Mouse (Mus musculus): ENCODE measurements around the gene Nsun6. TPM values are rescaled to one million over a fixed set of nuclear protein-coding genes. Genes with fewer than 3 reads are reported as not detected.

The Nsun6 gene
- 6.5 and 6.7 TPM in 2 replicates for total RNA-seq (2015)
- 9.6 and 11.4 TPM in 2 replicates for total RNA-seq (2017)

DNA sequence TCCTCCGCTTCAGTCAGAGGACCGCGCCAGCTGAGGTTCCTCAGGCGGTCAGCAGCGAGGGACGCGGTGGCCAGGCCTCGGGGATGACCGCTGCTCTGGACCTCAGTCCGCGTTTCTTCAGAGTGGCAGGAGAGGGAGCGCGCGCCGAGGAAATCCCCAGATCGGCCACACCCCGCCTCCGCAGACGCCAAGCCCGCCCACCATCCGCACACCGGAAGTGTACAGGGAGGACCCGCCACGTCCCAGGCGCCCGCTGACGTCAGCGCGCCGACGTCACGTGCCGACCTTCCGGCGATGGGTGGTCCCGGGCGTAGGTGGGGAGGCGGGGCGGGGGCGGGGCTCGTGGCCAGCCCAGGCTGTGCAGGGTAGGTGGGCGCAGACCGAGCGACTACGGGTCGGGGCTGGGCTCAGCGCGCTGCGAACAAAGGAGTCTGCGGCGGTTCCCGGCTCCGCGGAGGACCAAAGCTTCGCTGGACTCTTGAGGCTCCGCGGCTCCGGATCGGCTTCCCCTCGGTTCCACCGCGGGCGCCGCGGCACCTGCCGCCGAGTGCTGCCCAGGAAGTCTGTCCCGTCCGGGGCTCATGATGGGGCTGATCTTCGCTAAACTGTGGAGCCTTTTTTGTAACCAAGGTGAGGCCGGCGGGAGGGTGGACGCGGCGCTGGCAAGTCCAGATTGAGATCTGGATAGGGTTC is at the start of gene Nsun6:
Nsun6 (minus strand) TSS at position 125 of the 693 bp plus-strand sequence.
- ATAC-seq (ENCODE audit: poor library complexity, severe bottlenecking): peak; percentile 93

DNA sequence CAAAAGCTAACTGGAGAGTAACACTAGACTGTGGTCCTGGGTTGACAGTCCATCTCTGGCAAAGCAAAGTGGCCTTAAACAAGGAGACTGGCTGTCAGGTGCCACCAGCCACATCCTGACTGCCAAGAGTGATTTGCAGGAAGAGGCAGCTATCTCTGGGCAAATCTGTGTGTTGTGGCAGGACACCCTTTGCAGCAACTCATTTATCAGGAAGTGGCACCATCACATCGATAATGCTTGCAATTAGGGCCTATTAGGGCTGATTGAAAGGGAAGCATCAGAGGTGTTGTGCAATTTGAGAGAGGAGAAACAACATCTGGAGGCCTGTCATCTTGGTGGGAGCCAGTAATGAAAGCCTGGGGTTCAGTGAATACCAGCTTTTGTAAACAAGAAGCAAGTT is 49.5 kb upstream of the Nsun6 start:
- ATAC-seq (ENCODE audit: poor library complexity, severe bottlenecking): peak; percentile 40; the same call in 1 of the 2 replicates

DNA sequence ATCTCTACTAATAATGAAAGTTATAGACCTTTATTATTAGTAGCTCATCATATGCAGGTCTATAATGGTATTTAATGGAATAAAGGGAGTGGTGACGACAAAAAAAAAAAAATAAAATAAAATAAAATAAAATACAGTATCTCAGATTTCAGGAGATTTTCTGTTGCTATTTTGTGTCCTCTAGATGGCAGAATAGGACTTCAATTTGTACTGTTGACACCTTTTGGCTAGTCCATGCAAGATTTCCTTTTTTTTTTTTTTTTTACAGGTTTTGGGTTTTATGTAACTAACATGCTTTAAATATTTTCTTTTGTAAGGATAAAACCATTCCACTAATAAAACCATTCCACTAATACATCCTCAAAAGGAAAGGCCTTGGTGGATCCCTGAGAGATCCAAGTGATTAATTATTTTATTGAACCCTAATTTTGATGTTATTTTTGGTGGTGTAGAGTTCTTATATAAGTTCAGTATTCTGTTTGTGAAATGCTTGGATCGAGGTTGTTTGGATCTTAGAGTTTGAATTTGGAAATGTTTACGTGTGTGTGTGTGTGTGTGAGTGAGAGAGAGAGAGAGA is 41.7 kb upstream of the Nsun6 start:
- no peak for ATAC-seq (ENCODE audit: poor library complexity, severe bottlenecking)

DNA sequence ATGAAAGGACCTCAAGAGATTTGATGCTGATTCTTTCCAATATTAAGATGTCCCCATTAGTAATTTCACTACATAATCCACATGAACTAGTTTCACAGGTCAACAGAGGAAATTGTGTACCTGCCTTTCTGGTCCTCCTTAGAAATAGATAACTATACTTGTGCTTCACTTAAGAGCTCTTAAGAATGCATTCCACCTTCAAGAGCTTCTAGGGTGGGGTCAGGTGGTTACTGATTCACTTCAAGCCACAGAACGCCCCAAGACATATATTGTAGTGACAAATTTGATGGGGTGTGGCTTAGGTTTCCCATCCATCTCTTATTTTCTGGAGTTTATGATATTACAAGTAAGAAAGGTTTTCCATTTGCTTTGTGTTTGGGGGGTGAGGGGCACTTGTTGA is 32.4 kb upstream of the Nsun6 start:
- no peak for ATAC-seq (ENCODE audit: poor library complexity, severe bottlenecking)

DNA sequence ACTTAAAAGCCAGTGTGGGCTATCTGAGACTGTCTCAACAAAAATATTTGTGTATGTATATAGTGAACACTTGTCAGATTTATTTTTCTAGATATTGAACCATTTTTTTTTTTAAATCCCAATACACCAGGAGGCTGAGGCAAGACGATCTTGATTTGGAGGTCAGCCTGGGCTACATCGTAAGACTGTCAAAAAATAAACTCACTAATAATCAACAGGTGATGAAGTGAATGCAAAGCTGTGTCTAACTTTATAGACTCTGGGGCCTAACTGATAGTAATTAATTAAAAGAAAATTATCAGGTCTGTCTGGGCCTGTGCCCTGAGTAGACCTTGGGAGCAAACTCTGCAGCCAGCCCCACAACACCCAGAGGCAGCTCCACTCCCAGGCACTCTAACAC is 28.8 kb upstream of the Nsun6 start:
- ATAC-seq (ENCODE audit: poor library complexity, severe bottlenecking): no peak

DNA sequence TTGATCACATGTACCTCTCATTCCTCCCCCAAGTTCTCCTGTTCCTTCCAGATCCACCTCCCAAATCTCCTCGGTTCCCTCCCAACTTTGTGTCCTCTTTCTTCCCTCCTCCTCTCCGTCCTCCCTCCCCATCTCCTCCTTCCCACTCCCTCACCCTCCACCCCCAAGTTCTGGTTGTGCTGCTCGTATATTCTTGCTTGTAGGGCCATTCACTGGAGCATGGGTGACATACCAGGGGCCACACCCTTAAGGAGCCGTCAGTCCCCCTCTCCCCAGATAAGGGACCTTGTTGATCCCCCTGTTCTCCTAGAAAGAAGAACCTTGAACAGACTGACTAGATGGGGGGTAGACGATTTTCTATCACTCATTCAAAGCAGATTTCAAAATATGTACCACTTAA is 12.2 kb upstream of the Nsun6 start:
- no peak for ATAC-seq (ENCODE audit: poor library complexity, severe bottlenecking)

DNA sequence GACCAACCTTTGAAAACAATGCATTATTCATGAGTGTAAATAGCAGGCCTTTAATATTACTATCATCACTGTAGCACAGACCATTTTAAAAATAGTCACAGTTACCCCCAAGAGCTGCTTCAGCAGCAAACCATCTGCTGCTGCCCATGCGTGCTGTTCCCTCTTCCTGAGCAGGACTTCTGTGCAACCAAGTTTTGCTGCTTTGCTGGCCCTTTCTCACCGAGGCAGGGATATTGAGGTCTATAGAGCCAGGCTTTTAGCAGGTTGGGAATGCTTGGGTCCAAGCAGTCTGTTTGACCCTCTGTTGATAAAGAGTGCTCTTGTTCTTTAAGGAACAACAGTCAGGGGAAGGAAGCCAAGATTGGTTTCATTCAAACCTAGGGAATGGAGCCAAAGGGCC is 10.6 kb upstream of the Nsun6 start:
- ATAC-seq (ENCODE audit: poor library complexity, severe bottlenecking): no peak

DNA sequence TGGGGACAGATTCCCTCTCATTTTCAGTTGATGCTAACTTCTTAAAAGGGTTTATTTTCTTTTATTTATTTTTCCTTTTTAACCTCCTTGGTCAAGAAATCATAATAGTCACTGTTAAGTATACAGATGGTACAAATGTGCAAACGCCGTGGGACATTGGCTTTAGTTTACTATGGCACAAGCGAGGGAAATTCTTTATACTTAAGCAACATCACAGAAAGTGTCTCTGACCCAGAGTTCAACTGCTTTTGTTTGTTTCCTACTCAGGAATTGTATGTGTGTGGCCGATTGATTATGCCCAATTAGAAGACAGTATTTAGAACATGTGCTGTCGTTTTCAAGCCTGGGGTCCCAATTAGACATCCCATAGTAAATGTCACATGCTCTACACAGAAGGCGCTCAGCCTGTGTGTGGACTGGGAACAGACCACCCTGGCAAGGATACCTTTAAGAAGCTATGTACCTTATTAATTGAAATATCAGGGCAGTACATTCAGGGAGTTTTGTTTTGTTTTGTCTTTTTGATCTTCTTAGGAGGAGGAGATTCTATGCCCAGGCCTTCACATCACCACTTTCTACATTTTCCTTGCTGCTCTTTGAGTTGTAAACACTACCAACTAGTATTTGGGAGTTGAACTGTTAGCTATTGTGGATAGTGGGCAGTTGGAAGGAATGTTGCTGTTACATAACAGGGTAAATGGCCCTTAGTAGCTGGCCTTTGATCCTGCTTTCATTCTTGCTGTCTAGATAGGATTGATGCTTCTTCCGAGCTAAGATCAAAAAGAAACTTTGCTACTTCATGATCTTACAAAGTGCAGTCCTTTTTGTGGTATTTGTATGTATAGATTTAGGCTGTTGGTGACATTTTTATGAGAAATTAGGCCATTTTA is 9.8 kb upstream of the Nsun6 start:
- no peak for ATAC-seq (ENCODE audit: poor library complexity, severe bottlenecking)

DNA sequence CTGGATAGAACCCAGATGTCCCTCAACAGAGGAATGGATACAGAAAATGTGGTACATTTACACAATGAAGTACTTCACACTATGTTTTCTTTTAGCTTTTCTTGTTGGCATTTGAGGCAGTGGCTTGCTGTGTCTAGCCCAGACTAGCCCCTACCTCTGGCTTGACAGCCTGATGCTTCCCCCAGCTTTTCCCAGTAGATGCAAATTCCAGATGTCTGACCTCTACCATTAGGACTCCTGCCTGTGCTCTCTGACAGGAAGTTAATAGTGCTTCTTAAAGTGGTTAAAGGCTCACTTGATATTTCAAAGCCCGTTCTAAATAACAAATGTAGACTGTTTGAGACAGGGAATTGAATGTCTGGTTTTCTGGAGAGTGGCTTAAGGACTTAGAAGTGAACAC is 8.9 kb upstream of the Nsun6 start:
- ATAC-seq (ENCODE audit: poor library complexity, severe bottlenecking): no peak

DNA sequence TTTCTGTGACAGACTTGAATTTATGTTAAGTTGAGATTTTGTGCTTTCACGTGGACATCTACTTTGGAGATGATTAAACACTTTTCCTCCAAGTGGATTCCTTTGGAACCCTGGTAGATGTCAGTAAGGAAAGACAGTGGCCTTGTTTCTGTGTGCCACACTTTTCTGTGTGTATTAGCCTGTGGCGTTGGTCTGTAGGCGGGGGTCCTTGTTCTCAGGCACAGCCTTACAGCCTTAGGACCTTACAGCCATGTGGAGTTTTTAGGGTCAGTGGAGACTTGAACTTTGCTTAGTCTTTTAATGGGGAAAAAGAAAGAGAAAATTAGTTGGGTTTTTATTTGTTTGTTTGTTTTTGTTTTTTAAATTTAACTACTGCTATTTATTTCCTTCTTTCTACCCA is 6.0 kb upstream of the Nsun6 start:
- ATAC-seq (ENCODE audit: poor library complexity, severe bottlenecking): no peak

DNA sequence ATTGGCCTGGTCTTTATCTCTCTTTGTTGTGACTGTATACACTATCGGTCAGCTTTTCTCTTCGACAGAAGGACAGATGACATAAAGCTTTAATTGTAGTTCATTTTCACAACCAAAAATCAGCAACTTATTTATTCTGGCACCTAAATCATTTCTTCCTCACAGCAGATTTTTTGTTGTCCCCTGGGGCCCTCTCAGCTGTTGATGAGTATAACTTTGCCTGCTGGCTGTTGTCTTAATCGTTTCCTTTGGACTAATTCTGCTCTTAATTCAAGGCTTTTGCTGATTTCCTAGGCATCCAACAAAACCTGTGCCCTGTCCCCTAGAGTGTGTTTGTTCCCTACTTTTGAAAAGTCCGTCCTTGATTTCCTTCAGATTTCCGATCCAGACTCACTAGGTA is 3.4 kb upstream of the Nsun6 start:
- no peak for ATAC-seq (ENCODE audit: poor library complexity, severe bottlenecking)

DNA sequence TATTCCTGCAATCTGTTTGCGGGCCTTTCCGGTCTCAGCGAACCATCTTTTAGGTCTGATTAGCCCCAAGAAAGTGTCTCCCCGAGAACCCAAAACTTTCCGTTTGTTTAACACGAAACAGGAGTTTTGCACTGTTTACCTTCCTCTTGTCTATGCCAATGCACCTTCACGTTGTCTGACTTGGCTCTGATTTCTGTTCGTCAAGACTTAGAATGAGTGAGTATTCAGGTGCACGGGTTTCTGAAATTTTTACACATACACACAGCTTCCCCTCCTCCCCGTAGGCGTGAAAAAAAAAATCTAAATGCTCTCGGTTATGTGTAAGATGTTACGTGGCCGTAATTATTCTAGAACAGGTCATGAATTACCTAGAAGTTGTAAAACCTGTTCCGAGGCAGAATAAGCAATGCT is 877 bp upstream of the Nsun6 start:
- peak; percentile 3 for ATAC-seq (ENCODE audit: poor library complexity, severe bottlenecking)

DNA sequence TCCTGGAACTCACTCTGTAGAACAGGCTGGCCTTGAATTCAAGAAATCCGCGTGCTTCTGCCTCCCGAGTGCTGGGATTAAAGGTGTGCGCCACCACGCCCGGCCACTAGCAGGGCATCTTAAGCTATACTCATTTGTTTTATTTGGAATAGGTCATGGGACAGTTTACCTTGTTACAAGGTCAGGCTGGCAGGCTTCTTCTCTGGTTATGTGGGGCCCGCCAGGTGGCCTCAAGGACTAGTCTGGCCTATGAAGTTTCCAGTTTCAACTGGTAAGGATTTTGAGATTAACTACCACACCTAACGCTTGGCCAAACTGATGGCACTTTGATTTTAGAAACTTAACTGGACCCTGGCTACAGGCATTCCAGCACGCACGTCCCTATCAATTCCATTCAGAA is 373 bp downstream of the Nsun6 start:
- ATAC-seq (ENCODE audit: poor library complexity, severe bottlenecking): peak; percentile 9

DNA sequence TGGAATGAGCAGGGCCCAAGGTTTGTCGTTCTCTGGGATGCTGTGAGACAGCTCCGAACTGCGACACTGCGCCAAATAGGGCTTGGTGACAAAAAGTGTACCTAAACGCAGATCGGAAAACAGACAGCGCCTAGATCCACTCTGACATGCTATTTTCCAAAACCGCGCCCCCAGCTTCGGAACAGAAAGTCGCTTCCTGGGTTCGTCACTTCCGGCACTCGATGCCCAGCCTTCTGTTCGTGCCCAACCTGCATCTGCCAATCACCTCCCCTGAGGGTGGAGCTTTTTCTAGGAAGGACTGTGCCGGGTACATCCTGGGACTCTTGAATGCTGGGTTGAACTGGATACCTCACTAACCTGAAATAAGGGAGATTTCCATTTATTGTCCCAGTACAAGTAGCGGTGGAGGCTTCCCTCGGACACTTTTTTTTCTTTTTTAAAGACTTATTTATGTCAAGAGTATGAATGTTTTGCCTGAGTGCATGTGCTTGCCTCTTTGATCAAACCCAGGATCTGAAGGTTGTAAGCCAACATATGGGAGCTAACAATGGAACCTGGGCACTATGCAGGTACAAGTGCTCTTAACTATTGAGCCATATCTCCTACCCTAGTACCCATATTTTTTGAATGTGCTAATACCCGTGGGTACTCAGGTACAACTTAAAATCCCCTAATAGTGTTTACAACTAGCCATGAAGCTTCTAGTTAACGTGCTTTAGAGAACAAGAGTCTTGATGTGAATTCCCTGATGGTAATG is 5.6 kb downstream of the Nsun6 start, which contains the start of gene Arl5b:
Arl5b (plus strand) TSS at position 279 of the 757 bp plus-strand sequence.
- peak; percentile 100 for ATAC-seq (ENCODE audit: poor library complexity, severe bottlenecking)

DNA sequence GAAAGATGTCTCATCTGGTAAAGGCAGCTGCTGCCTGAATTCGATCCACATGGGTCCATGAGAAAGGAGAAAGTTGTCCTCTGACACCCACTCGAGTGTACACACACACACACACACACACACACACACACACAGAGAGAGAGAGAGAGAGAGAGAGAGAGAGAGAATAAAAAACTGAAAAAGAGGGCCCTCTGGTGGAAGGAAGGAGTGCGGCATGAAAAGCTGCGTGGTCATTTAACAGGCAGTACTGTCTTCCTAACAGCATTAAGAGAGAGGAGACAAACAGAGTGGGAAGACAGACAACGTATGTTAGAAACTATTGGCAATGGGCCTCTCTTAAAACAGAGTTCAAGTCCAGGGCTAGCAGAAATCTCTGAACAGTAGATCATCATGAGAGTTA is 14.5 kb downstream of the Nsun6 start:
- 0 out of 2 replicates have a peak, but pooled peaks have one; percentile 40 for ATAC-seq (ENCODE audit: poor library complexity, severe bottlenecking)

DNA sequence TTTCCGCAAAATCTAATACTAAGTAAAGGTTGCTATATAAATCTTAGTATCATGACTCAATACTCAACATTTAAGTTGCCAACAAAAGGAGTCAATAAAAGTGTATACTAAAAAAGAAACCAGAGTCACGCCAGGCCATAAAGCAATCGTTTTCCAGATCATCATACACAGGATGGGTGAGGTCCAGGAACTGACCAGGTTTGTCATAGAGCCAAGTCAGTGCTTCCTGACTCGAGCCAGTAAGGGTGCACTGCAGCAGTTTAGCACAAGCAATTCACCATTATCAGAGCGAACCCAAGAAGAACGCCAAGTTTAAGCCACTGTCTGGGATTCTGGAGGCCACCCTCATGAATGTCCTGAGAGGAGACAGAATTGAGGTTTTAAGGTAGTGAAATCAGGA is 16.2 kb downstream of the Nsun6 start:
- no peak for ATAC-seq (ENCODE audit: poor library complexity, severe bottlenecking)

DNA sequence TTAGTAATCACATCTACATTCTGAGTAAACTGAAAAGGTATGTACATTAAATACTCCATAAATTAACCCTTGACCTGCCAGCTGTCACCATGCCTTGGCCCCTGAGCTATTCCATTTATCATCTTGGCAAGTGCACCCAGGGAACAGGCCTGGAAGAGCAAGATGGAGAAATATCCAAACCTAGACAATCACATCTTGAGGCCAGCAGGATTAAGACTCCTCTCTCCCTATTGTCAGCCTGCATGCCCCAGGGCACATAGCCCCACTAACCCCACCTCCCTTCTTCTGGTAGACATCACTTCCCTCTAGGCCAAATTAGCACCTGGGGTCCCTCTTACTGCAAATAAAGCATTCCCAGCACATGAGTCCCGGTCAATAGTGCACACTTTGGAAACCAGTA is 27.1 kb downstream of the Nsun6 start:
- ATAC-seq (ENCODE audit: poor library complexity, severe bottlenecking): no peak

DNA sequence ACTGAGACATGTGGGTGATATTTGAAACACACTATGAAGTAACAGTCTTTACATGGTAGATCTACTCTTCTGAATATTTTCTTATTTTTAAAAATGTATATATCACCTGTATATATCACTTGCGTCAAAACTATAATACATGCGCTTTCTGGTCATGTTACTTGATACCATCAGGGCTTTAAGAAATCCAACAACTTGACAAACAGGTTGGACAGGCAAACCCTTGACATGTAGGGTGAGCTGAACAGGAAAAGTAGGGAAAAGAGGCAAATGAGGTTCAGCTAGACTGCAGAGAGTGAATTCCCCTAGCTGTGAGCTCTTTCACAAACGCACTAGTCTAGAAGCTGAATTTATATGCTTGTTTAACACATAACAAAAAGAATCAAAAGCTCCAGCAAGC is 28.1 kb downstream of the Nsun6 start:
- ATAC-seq (ENCODE audit: poor library complexity, severe bottlenecking): no peak

DNA sequence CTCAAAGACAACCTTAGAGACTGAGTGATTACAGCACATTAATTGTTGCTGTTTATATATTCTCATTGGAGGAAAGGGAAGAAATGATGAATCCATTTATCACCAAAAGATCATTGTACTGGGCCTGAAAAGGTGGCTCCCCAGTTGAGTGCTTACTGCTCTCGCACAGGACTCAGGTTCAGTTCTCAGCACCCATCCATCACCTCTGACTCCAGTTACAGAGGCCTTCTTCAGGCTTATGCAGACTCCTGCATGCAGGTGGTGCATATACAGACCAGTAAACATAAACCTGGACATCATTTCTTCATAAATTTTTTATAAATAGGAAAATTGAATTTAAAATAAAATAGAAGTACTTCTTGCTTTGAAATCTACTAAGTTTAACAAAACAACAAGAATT is 46.8 kb downstream of the Nsun6 start:
- no peak for ATAC-seq (ENCODE audit: poor library complexity, severe bottlenecking)

DNA sequence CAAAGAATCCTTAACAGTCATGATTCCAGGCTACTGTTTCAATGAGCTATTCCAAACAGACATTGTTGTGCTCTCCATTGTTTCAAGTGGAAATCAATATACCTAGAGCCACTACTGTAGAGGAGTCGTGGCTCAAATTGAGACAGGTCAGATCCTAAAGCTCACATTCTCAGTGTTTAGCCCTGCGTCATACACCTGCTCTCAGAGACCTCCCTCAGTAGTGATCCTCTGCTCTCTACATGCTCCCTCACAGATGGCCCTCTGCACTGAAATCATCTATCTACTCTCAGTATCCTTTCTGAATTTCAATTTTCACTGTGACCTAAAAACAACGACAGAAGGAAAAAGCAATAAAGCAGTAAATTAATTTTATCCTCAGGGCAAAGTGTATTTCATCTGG is 47.3 kb downstream of the Nsun6 start:
- ATAC-seq (ENCODE audit: poor library complexity, severe bottlenecking): no peak

DNA sequence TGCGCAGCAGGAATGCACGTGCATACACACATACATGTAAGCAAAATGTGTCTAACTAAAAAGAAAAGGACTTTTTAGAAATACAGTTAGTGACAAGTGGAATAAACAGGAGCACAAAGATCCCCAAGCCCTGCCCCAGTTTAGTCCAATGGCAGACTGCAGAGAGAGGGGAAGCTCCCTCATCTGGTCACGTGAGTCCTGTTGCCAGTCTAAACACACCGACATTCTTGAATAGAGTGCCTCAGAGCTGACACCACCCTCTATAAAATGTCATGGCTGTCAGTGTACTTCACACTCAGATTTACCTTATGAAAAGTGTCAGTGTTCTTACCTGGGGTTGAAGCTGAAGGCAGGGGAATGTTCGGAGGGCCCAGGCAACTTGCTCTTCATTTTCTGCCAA is 57.0 kb downstream of the Nsun6 start:
- ATAC-seq (ENCODE audit: poor library complexity, severe bottlenecking): no peak

Data from megakaryocyte, adult 5-6 weeks (primary cell).